Mouse (Mus musculus) lung, postnatal 10 days (tissue): ENCODE data around the gene Ppp2r5a.
A peak's percentile ranks its signal among the peaks of the same experiment; 100 is the strongest.
"Not testable (repeated sequence)": the region's sequence is repeated elsewhere in the genome, so short reads cannot be mapped to it uniquely, and the experiment has no call there.

Experiments
- DNase-seq: peaks from one replicate; pipeline ENCODE4 v3.0.0; 2021

Ppp2r5a gene

DNA sequence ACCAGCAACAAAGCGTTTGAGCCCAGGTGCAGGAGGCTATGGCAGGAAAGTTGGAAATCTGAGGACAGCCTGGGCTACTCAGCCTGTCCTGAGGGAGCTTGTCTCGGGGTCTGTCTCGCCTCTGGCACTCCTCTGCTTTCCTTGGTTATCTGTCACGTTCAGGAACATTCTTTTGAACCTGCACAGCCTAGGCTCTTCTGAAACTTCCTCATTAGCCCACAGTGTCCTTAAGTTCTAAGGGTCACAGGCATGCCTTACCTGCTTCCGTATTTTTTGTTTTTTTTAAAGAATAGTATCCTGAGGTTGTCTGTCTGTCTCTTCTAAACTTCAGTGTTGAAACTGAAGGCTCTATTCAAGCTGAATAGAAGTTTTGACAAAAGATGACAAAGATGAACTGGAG, at the start of gene Ppp2r5a:
Ppp2r5a (minus strand) TSS at position 199 of the 400 bp plus-strand sequence.
- DNase-seq = no peak

GRCm38 (mm10) chr1:191450614-191451013, 47.5 kb upstream of the Ppp2r5a start:
- DNase-seq = peak; percentile 33

DNA sequence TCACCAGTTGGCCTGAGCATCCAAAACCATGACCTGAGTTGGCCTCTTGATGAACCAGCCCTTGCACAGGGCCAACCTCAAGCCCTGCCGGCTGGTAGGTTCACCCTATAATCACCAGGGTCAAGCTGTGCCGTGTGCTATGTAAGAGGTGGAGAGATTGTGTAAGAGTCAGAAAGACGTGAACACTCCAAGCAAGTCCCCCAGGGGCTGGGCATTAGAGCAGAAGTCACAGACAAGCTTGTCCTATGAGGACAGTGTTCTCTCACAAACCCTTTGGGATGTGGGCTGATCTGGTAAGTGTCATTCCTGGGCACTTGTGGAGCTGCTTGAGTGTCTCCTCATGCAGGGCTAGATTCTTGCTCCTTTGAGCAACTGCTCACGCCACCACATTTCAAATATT, 46.5 kb upstream of the Ppp2r5a start:
- DNase-seq = no peak

DNA sequence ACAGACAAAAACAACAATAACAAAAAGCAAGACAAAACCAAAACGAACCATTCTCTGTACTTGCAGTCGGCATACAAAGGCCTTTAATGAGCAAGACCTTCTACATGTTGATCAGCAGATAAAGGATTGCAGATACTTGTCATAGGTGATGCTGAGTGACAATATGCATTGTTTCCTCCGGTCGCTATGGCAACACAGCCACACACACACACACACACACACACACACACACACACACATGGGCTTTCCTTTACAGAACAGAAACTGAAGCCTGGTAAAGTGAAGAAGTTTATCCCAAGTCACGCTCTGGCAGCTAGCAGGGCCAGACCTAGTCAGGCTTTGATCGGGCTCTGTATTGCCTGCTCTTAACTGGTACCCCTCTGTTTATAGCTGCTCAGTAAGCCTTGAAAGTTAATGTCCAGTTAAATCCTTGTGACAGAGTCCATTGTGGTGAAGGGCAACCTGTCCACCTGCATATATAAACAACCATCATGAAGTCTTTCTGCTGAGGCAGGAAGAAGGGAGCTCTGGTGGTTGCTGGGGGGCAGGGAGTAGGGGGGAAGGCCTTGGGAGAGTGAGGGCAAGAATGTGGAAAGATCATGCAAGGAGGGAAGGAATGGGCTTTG, 44.4 kb upstream of the Ppp2r5a start:
- DNase-seq = no peak

- DNase-seq = no peak
Measured at GRCm38 (mm10) chr1:191446307-191446706, 43.2 kb upstream of the Ppp2r5a start.

DNA sequence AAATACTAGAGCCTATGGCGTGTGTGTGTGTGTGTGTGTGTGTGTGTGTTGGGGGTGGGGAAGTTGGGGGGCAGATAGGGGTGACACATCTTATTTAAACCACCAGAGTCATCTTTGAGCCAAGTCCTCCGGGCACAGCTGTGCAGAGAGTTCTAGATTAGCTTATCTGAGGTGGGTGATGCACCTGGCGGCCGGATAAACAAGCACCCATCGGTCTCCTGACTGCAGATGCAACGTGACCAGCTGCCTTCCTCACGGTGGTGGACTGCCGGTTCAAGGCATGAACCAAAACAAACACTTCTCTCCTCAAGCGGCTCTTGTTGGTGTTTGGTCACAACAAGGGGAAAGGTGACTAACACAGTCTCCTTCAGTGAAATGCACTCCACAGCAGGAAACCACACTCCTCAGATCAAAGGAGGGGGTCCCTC, 42.8 kb upstream of the Ppp2r5a start:
- peak; percentile 65 for DNase-seq

DNA sequence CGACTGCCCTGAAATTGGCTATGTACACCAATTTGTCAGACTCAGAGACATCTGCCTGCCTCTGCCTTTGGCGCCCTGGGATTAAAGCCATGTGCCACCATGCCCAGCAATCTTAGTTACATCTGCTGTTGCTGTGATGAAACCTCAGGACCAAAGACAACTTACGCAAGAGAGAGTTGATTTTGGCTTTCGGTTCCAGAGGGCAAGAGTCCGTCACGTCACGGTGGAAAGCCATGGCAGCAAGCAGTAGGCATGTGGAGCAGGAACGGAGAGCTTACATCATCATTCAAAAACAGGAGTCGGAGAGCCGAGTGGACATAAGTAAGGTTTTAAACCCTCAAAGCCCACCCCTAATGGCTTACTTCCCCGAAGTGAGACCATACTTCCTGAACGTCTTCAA, 42.3 kb upstream of the Ppp2r5a start:
- no peak for DNase-seq

- DNase-seq = peak; percentile 43
Measured at GRCm38 (mm10) chr1:191444467-191444866, 41.4 kb upstream of the Ppp2r5a start.

- DNase-seq = no peak
Measured at GRCm38 (mm10) chr1:191439011-191439410, 35.9 kb upstream of the Ppp2r5a start.

GRCm38 (mm10) chr1:191438546-191438945, 35.5 kb upstream of the Ppp2r5a start:
- DNase-seq = no peak

DNA sequence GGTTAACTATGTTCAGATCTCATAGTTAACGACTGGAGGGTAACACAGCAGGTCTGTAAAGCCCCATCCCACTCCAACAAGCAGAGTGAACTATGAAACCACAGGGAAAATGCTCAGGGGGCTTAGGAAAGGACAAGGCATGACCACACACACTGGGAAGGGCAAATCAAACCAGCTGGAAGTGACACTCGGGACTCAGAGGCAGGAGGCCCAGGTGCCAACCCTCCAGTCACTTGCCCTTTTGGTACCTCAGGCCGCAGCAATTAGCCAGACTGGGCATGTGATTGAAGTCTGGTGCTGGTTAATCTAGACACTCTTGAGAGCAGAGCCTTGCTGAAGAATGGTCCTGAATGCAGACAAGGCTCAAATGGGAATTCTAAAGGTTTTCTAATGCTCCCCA, 33.6 kb upstream of the Ppp2r5a start:
- DNase-seq = no peak

GRCm38 (mm10) chr1:191435359-191435758, 32.3 kb upstream of the Ppp2r5a start:
- peak; percentile 85 for DNase-seq

DNA sequence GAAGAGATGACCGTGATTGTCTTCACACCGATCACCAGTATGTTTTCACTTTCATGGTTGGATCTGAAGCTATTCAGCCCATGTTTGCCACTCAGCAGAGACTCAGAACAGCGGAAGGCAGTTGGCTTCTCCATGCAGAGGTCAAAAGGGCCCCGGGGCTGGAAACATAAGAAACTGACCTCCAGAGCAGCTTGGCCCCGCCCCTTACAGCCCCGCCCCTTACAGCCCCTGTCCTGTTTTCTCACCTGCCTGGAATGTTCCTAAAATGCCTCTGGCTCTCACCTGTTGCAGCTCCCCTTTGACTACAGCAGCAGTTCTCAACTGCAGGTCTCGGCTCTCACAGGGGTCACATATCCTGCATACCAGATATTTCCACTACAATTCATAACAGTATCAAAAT, 29.5 kb upstream of the Ppp2r5a start:
- DNase-seq = no peak

DNA sequence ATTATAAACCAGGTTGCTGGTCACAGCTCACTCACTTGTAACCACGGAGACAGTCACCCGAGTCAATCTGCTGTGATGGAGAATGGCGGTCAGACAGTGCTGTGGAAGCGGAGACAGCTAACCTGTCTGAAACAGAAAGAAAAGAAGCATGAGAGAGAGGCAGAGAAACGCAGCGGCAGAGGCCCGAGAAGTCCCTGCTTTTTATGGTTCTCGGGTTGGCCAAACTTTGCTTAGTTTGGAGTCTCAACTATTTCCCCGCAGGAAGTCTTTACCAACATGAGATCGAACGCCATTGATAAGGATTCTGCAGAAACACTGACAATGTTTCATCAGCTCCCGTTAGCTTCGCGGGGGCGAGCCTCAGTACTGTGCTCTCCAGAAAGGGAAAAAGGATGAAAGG, 29.0 kb upstream of the Ppp2r5a start:
- no peak for DNase-seq

GRCm38 (mm10) chr1:191430121-191430520, 27.0 kb upstream of the Ppp2r5a start:
- DNase-seq = no peak

DNA sequence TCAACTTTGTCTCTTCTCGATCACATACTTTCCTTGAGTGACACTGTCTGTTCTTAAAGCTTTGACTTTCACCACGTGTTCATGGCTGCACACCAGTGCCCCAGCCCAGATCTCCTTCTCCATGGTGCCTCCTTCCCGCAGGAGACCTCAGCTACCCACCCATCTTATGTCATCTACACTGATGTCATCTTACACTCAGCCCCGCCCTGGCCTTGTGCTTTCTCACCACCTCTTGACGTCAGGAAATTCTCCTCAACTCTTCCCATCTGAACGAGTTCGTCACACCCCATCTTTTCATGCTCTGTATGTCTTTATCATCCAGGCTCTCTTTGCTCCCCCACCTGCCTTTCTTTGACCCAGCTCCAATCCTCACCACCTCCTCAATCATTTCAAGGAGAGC, 22.8 kb upstream of the Ppp2r5a start:
- no peak for DNase-seq

GRCm38 (mm10) chr1:191423201-191423600, 20.1 kb upstream of the Ppp2r5a start:
- DNase-seq = no peak

- DNase-seq = not testable (repeated sequence)
Measured at GRCm38 (mm10) chr1:191422714-191423113, 19.6 kb upstream of the Ppp2r5a start.

GRCm38 (mm10) chr1:191422164-191422563, 19.1 kb upstream of the Ppp2r5a start:
- DNase-seq = no peak

GRCm38 (mm10) chr1:191421426-191421999, 18.4 kb upstream of the Ppp2r5a start:
- DNase-seq = no peak

DNA sequence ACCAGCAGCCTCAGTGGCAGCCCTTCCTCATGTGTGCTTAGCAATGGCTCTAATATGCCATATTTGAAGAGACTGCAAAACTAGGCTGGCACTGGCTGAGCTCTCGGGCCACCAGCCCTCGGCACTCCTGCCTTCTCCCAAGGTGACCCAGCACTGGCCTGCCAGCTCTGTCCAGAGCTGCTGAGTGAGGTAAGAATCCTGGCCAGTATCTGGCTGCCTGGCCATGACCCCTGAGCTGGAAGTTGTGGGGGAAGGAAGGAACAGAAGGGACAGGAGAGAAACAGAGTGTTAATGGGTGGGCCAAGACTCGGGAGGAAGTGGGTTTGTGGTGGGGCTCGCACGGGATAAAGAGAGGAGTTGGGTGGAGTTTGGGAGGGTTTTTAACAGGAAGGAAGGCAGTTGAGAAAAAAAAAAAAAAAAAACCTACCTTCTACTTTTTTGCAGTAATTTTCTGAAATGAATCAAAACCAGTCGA, 17.9 kb upstream of the Ppp2r5a start:
- DNase-seq = peak; percentile 43

- no peak for DNase-seq
Measured at GRCm38 (mm10) chr1:191419991-191420751, 17.1 kb upstream of the Ppp2r5a start.

- DNase-seq = no peak
Measured at GRCm38 (mm10) chr1:191419421-191419820, 16.3 kb upstream of the Ppp2r5a start.

DNA sequence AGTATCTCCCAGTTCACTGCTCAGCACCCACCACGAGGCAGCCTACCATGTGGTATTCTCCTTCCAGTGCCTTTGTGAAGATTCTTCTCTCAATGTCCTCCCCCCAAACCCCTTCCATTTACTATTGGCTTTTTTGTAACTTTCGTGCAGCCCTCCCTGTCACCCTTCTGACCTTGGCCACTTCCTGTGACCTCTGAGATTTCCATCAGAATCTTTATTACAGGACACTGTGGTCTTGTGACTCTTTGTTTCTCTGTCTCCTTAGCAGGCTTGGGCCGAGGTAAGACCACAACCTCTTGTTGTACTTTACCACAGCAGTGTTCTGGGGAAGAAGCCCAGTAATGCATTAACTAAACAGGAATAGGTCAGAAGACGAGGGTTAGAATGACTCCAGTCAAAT, 15.9 kb upstream of the Ppp2r5a start:
- DNase-seq = no peak
